Comparison of ENCODE assay signal across 8 mouse cellular contexts in genomic region chr14:44986248-44986647, GRCm38 (mm10). TPM values are rescaled to one million over a fixed set of nuclear protein-coding genes. Genes with fewer than 3 reads are reported as not detected.
"Had no signal": no experiment of that assay in that cellular context is flagged by ENCODE, and none has a peak within 500 bp of the region (broad histone marks: within the 10 kb centered on the region; RNA-seq: fewer than 3 reads in every experiment).

No protein-coding gene starts in this region.

- ATAC-seq: intestine, embryonic 16.5 days; liver, embryonic 12.5 days; midbrain, embryonic 16.5 days had no signal

- DNase-seq: kidney, adult 2 months; kidney, postnatal 36 days; right cerebral cortex, postnatal 25 days; thymus, postnatal 25 days had no signal

RNA-seq across cellular contexts. Expression of gene Ptger2, which starts 1.7 kb away (rescaled TPM):
- total RNA-seq: megakaryocyte-erythroid progenitor cell, adult 5-6 weeks had no signal
